Mouse (Mus musculus) c-Kit-negative CD71-positive TER-119-positive erythroid progenitor cells, embryonic 14.5 days (primary cell): ENCODE data around the gene Hapln4.
"Not testable (repeated sequence)": the region's sequence is repeated elsewhere in the genome, so short reads cannot be mapped to it uniquely, and the experiment has no call there.

Source experiments
- DNase-seq: peaks from one replicate; pipeline ENCODE4 v3.0.0-alpha.2; 2013; ENCODE audit warnings: low read depth, low spot score

Gene Hapln4

GRCm38 (mm10) chr8:70083285-70083684 lies at the start of gene Hapln4:
Hapln4 (plus strand) TSS chr8:70083457.
- no peak for DNase-seq

GRCm38 (mm10) chr8:70037994-70038393 lies 45.3 kb upstream of the Hapln4 start:
- DNase-seq: no peak

GRCm38 (mm10) chr8:70041885-70042546 lies 41.2 kb upstream of the Hapln4 start:
- peak; percentile 44 for DNase-seq

GRCm38 (mm10) chr8:70042583-70043455 lies 40.4 kb upstream of the Hapln4 start, which contains the start of the genes Mau2 and Sugp1:
Mau2 (minus strand) TSS chr8:70042734.
Sugp1 (plus strand) TSS chr8:70042813.
- DNase-seq: peak; percentile 97

GRCm38 (mm10) chr8:70043996-70044395 lies 39.3 kb upstream of the Hapln4 start:
- DNase-seq: no peak

GRCm38 (mm10) chr8:70049662-70050061 lies 33.6 kb upstream of the Hapln4 start:
- DNase-seq: no peak

- not testable (repeated sequence) for DNase-seq
Measured at GRCm38 (mm10) chr8:70050434-70050833, 32.8 kb upstream of the Hapln4 start.

GRCm38 (mm10) chr8:70057721-70058120 lies 25.5 kb upstream of the Hapln4 start:
- no peak for DNase-seq

GRCm38 (mm10) chr8:70071836-70072440 lies 11.3 kb upstream of the Hapln4 start:
- DNase-seq: no peak

- DNase-seq: no peak
Measured at GRCm38 (mm10) chr8:70072441-70073069, 10.7 kb upstream of the Hapln4 start, which contains the start of gene Tm6sf2. Tm6sf2 (plus strand) TSS chr8:70072924.

- DNase-seq: no peak
Measured at GRCm38 (mm10) chr8:70073120-70073519, 10.1 kb upstream of the Hapln4 start.

GRCm38 (mm10) chr8:70073682-70074081 lies 9.6 kb upstream of the Hapln4 start:
- no peak for DNase-seq

- no peak for DNase-seq
Measured at GRCm38 (mm10) chr8:70081976-70082375, 1.3 kb upstream of the Hapln4 start.

GRCm38 (mm10) chr8:70084191-70085065 lies 1.2 kb downstream of the Hapln4 start:
- no peak for DNase-seq

- no peak for DNase-seq
Measured at GRCm38 (mm10) chr8:70086151-70086550, 2.9 kb downstream of the Hapln4 start.

- DNase-seq: no peak
Measured at GRCm38 (mm10) chr8:70087237-70087636, 4.0 kb downstream of the Hapln4 start.

GRCm38 (mm10) chr8:70087836-70088650 lies 4.8 kb downstream of the Hapln4 start:
- DNase-seq: no peak

GRCm38 (mm10) chr8:70089296-70089960 lies 6.2 kb downstream of the Hapln4 start:
- DNase-seq: no peak

GRCm38 (mm10) chr8:70092786-70093185 lies 9.5 kb downstream of the Hapln4 start:
- DNase-seq: no peak
